Mouse (Mus musculus): ENCODE measurements around the gene Gm7247. TPM values are rescaled to one million over a fixed set of nuclear protein-coding genes. Genes with fewer than 3 reads are reported as not detected.

Gene Gm7247
- polyA plus RNA-seq (2021; fragmentation: Nextera tagmentation): not detected in 2 replicates
- long read RNA-seq, experiment 1: 0 reads
- long read RNA-seq, experiment 2: 0 reads

GRCm38 (mm10) chr14:51361456-51361855, at the start of gene Gm7247:
Gene Gm7247 (plus strand): TSS chr14:51361756.

GRCm38 (mm10) chr14:51410520-51410919, 49.0 kb downstream of the Gm7247 start, which contains the start of gene Vmn2r88:
Gene Vmn2r88 (plus strand): TSS chr14:51410820.

GRCm38 (mm10) chr14:51451557-51451956, 90.0 kb downstream of the Gm7247 start, which contains the start of gene Vmn2r89:
Gene Vmn2r89 (plus strand): TSS chr14:51451857.

GRCm38 (mm10) chr14:51552490-51552889, 190.9 kb downstream of the Gm7247 start, which contains the start of gene Gm5622:
Gene Gm5622 (plus strand): TSS chr14:51552790.

GRCm38 (mm10) chr14:51573963-51574362, 212.4 kb downstream of the Gm7247 start, which contains the start of gene Gm17175:
Gene Gm17175 (minus strand): TSS chr14:51574063.

GRCm38 (mm10) chr14:51592039-51592438, 230.5 kb downstream of the Gm7247 start, which contains the start of gene Gm17174:
Gene Gm17174 (minus strand): TSS chr14:51592139.

GRCm38 (mm10) chr14:51611210-51611609, 249.7 kb downstream of the Gm7247 start, which contains the start of gene Gm17078:
Gene Gm17078 (minus strand): TSS chr14:51611310.

Other genes starting within 250 kb of the Gm7247 start
- gene Eddm3b, start 247.3 kb upstream of the Gm7247 start, polyA plus RNA-seq (2021; fragmentation: Nextera tagmentation): not detected in 2 replicates
- gene Rnase6, start 237.8 kb upstream of the Gm7247 start, polyA plus RNA-seq (2021; fragmentation: Nextera tagmentation): 0.10 and 0.44 TPM in 2 replicates
- 1.2 and 1.7 TPM in 2 replicates for gene Rnase1, start 215.0 kb upstream of the Gm7247 start, polyA plus RNA-seq (2021; fragmentation: Nextera tagmentation)
- gene Rnase2b, start 199.5 kb upstream of the Gm7247 start, polyA plus RNA-seq (2021; fragmentation: Nextera tagmentation): not detected in 2 replicates
- not detected in 2 replicates for gene Ang2, start 162.6 kb upstream of the Gm7247 start, polyA plus RNA-seq (2021; fragmentation: Nextera tagmentation)
- gene Ear14, start 158.4 kb upstream of the Gm7247 start, polyA plus RNA-seq (2021; fragmentation: Nextera tagmentation): not detected in 2 replicates
- gene Rnase2a, start 105.6 kb upstream of the Gm7247 start, polyA plus RNA-seq (2021; fragmentation: Nextera tagmentation): not detected in 2 replicates
- not detected in 2 replicates for gene Vmn2r88, start 49.1 kb downstream of the Gm7247 start, polyA plus RNA-seq (2021; fragmentation: Nextera tagmentation)
- not detected in 2 replicates for gene Vmn2r89, start 90.1 kb downstream of the Gm7247 start, polyA plus RNA-seq (2021; fragmentation: Nextera tagmentation)
- gene Gm5622, start 191.0 kb downstream of the Gm7247 start, polyA plus RNA-seq (2021; fragmentation: Nextera tagmentation): not detected in 2 replicates
- not detected in 2 replicates for gene Gm17175, start 212.3 kb downstream of the Gm7247 start, polyA plus RNA-seq (2021; fragmentation: Nextera tagmentation)
- gene Gm17174, start 230.4 kb downstream of the Gm7247 start, polyA plus RNA-seq (2021; fragmentation: Nextera tagmentation): not detected in 2 replicates
- not detected in 2 replicates for gene Gm17078, start 249.6 kb downstream of the Gm7247 start, polyA plus RNA-seq (2021; fragmentation: Nextera tagmentation)

Measured in left cerebral cortex, adult 6 months (tissue).